Mouse (Mus musculus) heart, postnatal 0 days (tissue): Measurements from ENCODE around the gene Rsph10b. TPM values are rescaled to one million over a fixed set of nuclear protein-coding genes. Genes with fewer than 3 reads are reported as not detected.

Experiments
- ATAC-seq: fragments of 200-750 bp; cut with Nextera tagmentation; 2 replicates; pipeline ENCODE4 v1.8.0; 2017; ENCODE audit warnings: low read depth, moderate number of reproducible peaks, moderate library complexity; ENCODE audit not compliant: insufficient read depth
- DNase-seq: peaks from one replicate; pipeline ENCODE4 v3.0.0-alpha.2; 2016; ENCODE audit warnings: low spot score
- H3K27ac ChIP-seq: fragments of 300-500 bp; sonication (generic); 2 replicates; pipeline ENCODE4 v1.5.1; 2014; ENCODE audit warnings: low read depth, mild to moderate bottlenecking
- H3K27me3 ChIP-seq: fragments of 300-500 bp; sonication (generic); 2 replicates; pipeline ENCODE4 v1.6.1; 2014; ENCODE audit warnings: low read length, mixed read lengths; ENCODE audit not compliant: control insufficient read depth, insufficient read depth
- H3K36me3 ChIP-seq: fragments of 300-500 bp; sonication (generic); replicated peaks from 2 replicates; pipeline ENCODE4 v1.6.1; 2014; ENCODE audit warnings: low read length, mixed read lengths; ENCODE audit not compliant: control insufficient read depth, insufficient read depth
- H3K4me1 ChIP-seq: fragments of 300-500 bp; sonication (generic); 2 replicates; pipeline ENCODE4 v1.6.1; 2014; ENCODE audit warnings: antibody characterized with exemption; ENCODE audit not compliant: control insufficient read depth, insufficient read depth
- H3K4me2 ChIP-seq: fragments of 300-500 bp; sonication (generic); 2 replicates; pipeline ENCODE4 v1.6.1; 2014; ENCODE audit warnings: low read depth, mild to moderate bottlenecking, low read length, moderate library complexity
- H3K4me3 ChIP-seq: fragments of 300-500 bp; sonication (generic); 2 replicates; pipeline ENCODE4 v1.5.1; 2014; ENCODE audit warnings: low read depth, low read length
- H3K9ac ChIP-seq: fragments of 300-500 bp; sonication (generic); replicated peaks from 2 replicates; pipeline ENCODE4 v1.6.1; 2014; ENCODE audit warnings: low read depth, low read length, mixed read lengths
- H3K9me3 ChIP-seq: fragments of 300-500 bp; sonication (generic); replicated peaks from 2 replicates; pipeline ENCODE4 v1.6.1; 2016; ENCODE audit warnings: low read length; ENCODE audit not compliant: control insufficient read depth
- CTCF ChIP-seq: IDR thresholded peaks from 2 replicates; pipeline ENCODE4 v1.5.1; 2016; ENCODE audit warnings: antibody characterized with exemption, control low read depth, low read depth
- EP300 ChIP-seq: IDR thresholded peaks from 2 replicates; pipeline ENCODE4 v1.6.1; 2016; ENCODE audit warnings: antibody characterized with exemption, low read depth
- whole genome bisulfite sequencing: fragments of 180-500 bp; shearing (Covaris S2); extraction: QIAGEN DNeasy Blood & Tissue Kit; methylation state at CpG from one replicate; pipeline ENCODE4 v1.1.7; 2014; 5-methylcytosine and 5-hydroxymethylcytosine counted together
- polyA plus RNA-seq: library from polyadenylated mRNA; unstranded; fragments of >200 nt; fragmentation: Nextera tagmentation; extraction: Ambion mirVana; gene quantifications from 2 replicates; pipeline ENCODE4 v1.2.1, GENCODE M21; 2015
- total RNA-seq: library from RNA; depleted of rRNA; stranded (reverse); fragments of >200 nt; gene quantifications from 2 replicates; pipeline ENCODE4 v1.2.3, GENCODE M21; 2014; ENCODE audit warnings: low replicate concordance

Gene Rsph10b
- total and polyA plus RNA-seq, 2 experiments from 2014 or later: 0.72 to 1.2 TPM

GRCm38 (mm10) chr5:143909417-143910400 lies 23.1 kb upstream of the Rsph10b start, which contains the start of the genes Aimp2 and Pms2:
Gene Aimp2, minus strand, starts transcription at chr5:143909847.
Gene Pms2, plus strand, starts transcription at chr5:143909964.
- ATAC-seq: peak; percentile 99
- Histone ChIP-seq H3K4me1 (peaks cover 10% of the 10 kb centered on the region; the same call in 1 of the 2 replicates), H3K27ac (peak within 1 kb of the TSS; percentile 95), H3K4me2 (peak within 1 kb of the TSS; percentile 82), H3K27me3 (no peaks in the 10 kb centered on the region), H3K9ac (peak within 1 kb of the TSS; percentile 65), H3K36me3 (peaks cover 27% of the 10 kb centered on the region), H3K9me3 (no peaks in the 10 kb centered on the region), H3K4me3 (peak within 1 kb of the TSS; percentile 73)
- peak; percentile 99 for DNase-seq
- WGBS: under 1% methylated on average over 70 of the region's 70 CpGs
- TF ChIP-seq EP300 (no peak), CTCF (no peak)

DNA sequence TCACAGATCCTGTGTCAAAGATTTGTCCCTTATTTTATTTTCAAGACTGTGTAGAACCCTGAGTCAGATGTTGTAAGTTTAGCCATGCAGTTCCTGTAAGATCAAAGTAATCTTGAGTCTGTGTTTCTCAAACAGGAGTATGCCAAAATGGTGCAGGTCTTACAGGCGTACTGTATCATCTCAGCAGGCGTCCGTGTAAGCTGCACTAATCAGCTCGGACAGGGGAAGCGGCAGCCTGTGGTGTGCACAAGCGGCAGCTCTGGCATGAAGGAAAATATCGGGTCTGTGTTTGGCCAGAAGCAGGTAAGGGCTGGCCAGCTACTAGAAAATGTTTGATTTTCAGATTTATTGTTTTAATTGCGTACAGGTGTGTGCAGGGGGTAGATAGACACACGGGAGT lies 16.6 kb upstream of the Rsph10b start:
- Histone ChIP-seq H3K36me3 (peaks cover 54% of the 10 kb centered on the region), H3K27me3 (no peaks in the 10 kb centered on the region), H3K9ac (no peak overlapping the region), H3K4me3 (no peak overlapping the region), H3K4me2 (no peak overlapping the region), H3K9me3 (no peaks in the 10 kb centered on the region), H3K27ac (no peak overlapping the region), H3K4me1 (no peaks in the 10 kb centered on the region)
- DNase-seq (no peak), ATAC-seq (no peak)
- 88% methylated on average over 9 of the region's 9 CpGs for WGBS
- no peak for TF ChIP-seq CTCF

DNA sequence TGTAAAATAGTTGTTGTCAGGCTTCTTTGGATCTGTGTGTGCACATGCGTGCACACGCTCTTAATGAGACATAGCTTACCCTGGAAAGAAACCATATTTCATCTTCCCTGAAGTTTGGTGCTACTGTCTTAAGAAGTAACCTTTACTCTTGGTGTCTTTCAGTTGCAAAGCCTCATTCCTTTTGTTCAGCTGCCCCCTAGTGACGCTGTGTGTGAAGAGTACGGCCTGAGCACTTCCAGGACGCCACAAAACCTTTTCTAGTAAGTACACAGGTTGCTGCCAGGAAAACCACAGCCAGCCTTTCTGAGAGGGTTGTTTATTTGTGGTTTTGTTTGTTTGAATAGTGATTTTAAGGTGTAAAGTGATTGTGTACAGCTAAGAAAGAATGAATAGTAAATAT lies 15.4 kb upstream of the Rsph10b start:
- H3K27ac ChIP-seq: no peak overlapping the region
- TF ChIP-seq EP300 (no peak), CTCF (peak; percentile 73)
- H3K9ac ChIP-seq: no peak overlapping the region
- H3K27me3 ChIP-seq: no peaks in the 10 kb centered on the region
- no peak overlapping the region for H3K4me3 ChIP-seq
- 46% methylated on average over 5 of the region's 5 CpGs for WGBS
- no peak overlapping the region for H3K4me2 ChIP-seq
- no peak for ATAC-seq
- peak; percentile 59 for DNase-seq
- H3K36me3 ChIP-seq: peaks cover 63% of the 10 kb centered on the region
- no peaks in the 10 kb centered on the region for H3K4me1 ChIP-seq
- no peaks in the 10 kb centered on the region for H3K9me3 ChIP-seq

DNA sequence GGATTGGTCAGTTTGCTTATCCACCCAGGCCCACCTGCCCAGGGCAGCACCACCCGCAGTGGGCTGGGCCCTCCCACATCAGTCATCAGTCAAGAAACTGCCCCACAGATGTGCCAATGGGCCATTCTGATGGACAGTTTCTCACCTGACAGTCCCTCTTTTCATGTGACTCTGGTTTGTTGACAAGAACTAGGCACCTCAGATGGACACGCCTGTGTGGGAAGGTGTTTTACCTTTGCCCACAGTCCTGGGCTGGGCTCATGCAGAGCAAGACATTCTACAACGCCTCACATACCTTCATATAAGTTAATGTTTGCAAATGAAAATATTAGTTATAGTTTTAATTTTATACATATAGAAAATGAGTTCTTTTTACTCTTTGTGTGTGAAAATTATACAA lies 14.7 kb upstream of the Rsph10b start:
- 96% methylated on average over 3 of the region's 3 CpGs for WGBS
- Histone ChIP-seq H3K4me2 (no peak overlapping the region), H3K9ac (no peak overlapping the region), H3K4me1 (no peaks in the 10 kb centered on the region), H3K27ac (no peak overlapping the region), H3K27me3 (no peaks in the 10 kb centered on the region), H3K4me3 (no peak overlapping the region), H3K9me3 (no peaks in the 10 kb centered on the region), H3K36me3 (peaks cover 67% of the 10 kb centered on the region)
- ATAC-seq: no peak
- TF ChIP-seq CTCF (no peak), EP300 (no peak)
- DNase-seq: no peak

DNA sequence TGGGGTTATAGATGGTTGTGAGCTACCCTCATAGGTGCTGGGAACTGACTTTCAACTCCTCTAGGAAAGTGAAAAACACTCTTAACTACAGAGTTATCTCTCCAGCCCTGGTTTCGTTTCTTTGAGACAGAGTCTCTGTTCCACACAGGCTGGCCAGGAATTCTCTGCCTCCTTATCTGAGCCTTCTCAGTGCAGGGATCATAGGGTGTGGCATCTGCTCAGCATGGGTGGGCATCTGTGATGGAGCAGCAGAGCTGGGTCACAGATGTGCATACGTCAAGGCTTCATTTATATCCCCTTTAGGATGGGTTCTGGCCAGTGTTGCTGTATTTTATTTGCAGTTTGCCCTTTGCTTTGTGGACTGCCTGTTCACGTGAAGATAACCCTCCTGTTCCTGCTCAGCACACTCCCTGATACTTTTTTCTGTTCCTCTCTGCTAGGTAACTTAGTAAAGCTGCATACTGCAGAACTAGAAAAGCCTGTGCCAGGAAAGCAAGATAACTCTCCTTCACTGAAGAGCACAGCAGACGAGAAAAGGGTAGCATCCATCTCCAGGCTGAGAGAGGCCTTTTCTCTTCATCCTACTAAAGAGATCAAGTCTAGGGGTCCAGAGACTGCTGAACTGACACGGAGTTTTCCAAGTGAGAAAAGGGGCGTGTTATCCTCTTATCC lies 7.9 kb upstream of the Rsph10b start:
- Histone ChIP-seq H3K4me1 (no peaks in the 10 kb centered on the region), H3K27me3 (no peaks in the 10 kb centered on the region), H3K4me3 (no peak overlapping the region), H3K9ac (no peak overlapping the region; the same call in 1 of the 2 replicates), H3K27ac (no peak overlapping the region), H3K36me3 (peaks cover 83% of the 10 kb centered on the region), H3K9me3 (no peaks in the 10 kb centered on the region), H3K4me2 (no peak overlapping the region)
- ATAC-seq (no peak), DNase-seq (no peak)
- TF ChIP-seq CTCF (no peak), EP300 (no peak)
- WGBS: 72% methylated on average over 6 of the region's 6 CpGs
